Mouse (Mus musculus) brain, embryonic 18.5 days (tissue): ENCODE measurements around the gene Inhbe.

ENCODE experiments used
- DNase-seq: peaks from one replicate; pipeline ENCODE4 v3.0.0-alpha.2; 2012; ENCODE audit warnings: low read depth, low spot score

Gene Inhbe

GRCm38 (mm10) chr10:127346173-127346572 lies 8.0 kb downstream of the Inhbe start:
- DNase-seq: no peak

DNA sequence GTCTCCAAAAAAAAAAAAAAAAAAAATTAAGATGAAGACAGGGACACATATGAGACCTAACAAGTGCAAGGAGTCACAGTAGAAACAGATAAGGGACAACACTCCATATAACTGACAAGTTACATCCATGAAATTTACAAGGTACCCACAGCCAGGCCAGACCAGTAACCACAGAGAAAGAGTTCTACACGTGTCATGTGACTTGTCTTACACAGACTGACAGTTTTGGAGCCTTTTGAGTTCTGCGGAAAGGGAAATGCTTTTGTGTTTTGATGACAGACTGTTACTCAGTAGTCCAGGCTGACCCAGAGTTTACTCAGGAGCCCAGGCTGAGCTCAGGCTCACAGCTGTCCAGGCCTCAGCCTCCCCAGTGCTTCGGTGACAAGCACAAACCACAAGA lies 11.2 kb downstream of the Inhbe start:
- no peak for DNase-seq

GRCm38 (mm10) chr10:127341891-127342639 lies 12.1 kb downstream of the Inhbe start, which contains the start of gene Gli1:
Gli1 (minus strand) TSS chr10:127341974.
- no peak for DNase-seq

DNA sequence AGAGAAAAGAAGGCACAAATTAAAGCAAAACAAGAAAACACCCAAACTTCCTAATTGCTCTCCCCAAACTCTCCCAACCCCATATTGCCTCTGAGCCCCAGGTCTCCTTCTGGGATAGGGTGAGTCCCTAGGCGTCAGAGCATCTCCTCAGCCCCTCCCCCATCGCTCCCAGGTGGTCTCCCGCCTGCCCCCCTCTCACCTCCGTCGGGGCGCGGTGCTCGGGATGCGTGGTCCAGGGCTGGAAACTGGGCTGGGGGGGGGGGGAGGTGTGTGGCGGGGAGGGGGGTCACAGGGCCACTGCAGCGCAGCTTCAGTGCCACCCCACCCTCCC lies 12.9 kb downstream of the Inhbe start:
- DNase-seq: no peak

DNA sequence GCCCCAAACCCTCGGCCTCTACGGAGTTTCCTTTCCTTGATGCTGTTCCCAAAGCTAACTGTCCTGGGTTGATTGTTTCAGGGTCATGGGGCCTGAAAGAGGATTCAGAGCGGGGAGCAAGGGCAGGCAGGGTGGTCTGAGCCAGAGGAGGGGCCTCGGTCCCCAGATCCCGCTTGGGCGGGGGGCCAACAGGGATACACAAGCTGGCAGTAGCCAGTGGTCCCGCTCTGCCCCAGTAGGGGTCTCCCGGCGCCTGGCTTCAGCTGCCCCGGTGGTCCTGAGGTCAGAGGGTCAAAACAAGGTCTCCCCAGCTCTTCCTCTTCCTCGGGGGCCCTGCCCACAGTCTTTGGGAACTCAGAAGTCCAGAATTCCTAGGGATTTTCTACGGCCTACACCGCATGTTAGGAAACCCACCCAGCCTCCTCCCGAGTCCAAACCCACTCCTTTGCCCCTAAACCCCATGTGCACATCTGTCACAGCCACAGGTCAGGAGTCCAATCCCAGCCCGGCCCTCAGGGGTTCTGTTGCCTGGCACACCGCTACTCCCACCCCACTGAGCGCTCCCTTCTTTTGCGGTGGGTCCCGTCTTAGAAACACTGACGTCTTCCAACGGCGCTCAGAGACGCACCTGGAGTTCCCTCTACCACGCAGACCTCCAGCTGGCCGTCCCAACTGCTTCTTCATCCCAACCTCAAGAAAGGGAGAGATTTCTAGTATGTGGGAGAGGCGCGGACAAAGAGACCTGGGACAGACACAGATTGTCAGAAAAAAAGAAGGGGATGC lies 13.4 kb downstream of the Inhbe start:
- no peak for DNase-seq

DNA sequence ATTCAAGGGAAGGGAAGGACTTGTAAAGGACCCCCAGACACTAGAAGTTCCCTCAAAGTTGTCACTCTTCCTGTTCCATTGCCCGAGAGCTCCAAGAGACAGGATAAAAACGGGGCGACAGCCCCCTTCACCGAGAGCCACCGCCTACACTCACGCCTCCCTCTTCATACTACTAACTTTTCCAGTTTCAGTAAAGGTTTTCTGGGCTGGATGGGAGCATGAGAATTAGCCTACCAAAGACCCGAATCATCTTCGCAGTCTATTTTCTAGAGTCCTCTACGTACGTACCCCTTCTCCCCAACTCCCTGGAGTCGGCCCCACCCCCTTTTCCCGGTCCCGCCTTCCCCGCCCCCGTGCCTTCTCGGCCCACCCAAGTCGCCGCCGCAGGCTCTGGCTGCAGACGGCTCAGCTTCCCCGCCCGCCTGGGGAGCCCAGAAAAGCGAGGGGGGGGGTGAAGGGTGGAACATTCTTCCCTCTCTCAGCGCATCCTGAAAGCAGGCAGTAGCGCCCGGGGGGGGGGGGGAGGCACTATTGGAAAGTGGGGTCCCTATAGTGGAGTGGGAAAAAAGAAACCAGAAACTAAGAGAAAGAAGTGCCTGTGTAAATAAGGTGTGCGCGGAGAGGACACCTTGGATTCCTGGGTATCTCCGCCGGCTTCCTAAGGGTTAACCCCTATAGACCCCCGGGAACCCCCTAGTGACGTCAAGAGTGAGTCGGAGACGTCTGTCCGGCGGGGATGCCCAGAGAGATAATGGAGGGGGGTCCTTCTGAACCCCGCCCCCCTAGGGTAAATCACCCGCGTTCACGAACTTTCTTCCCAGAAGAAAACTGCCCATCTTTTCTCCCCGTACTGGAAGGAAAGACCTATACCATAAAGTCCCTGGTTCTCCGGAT lies 14.3 kb downstream of the Inhbe start:
- no peak for DNase-seq

DNA sequence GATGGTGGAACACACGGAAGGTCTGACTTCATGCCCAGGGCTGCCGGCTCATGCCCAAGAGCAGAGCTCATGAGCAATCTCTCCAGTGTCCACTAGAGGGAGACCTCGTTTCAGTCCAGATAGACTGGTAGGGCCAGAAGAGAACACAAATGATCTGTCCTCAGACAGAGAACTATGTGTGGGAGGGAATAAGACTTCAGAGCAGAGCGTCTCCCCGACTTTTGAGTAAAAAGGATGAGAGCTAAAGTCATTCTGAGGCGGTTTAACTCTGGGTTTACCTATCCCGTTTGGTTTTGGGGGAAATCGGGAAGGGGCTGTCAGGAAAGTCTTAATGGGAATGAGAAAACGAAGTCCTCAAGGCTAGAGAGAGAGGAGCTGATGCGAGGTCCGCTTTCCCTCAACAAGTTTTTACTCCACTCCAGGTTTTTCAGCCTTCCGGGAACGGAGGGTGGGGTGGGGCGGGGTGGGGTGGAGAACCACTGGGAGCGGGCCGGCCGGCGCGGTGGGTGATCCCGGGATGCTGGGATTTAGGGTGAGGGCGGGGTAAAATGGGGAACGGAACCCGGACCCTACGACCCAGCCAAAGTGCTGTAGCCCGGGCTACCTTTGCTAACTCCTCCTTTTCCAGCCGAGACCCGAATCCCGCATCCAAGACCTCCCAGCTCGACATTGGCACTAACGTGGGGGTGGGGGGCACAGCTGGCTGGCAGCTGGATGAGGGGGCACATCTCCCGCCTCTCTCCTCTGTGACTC lies 15.1 kb downstream of the Inhbe start:
- peak; percentile 69 for DNase-seq

- no peak for DNase-seq
Observed at GRCm38 (mm10) chr10:127337536-127338099, 16.6 kb downstream of the Inhbe start.

DNA sequence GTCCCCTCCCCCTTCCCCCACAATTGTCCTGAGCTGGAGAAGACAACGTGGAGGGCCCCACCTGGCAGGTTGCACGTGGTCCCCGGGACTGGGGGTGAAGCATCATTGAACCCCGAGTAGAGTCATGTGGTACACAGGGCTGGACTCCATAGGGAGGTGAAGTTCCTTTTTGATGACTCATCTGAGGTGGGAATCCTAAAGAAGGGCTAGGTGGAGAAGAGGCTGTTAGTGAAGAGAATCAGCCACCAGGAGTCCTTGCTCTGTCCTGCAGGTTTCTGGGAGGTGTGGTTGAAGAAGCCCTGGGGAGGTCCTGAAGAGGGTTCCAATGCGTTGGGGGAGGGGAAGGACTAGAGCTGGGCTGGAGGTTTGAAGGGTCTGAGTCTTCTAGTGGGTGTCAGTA lies 17.3 kb downstream of the Inhbe start:
- no peak for DNase-seq

- no peak for DNase-seq
Observed at GRCm38 (mm10) chr10:127335271-127335670, 18.9 kb downstream of the Inhbe start.

GRCm38 (mm10) chr10:127333152-127333551 lies 21.1 kb downstream of the Inhbe start:
- no peak for DNase-seq

DNA sequence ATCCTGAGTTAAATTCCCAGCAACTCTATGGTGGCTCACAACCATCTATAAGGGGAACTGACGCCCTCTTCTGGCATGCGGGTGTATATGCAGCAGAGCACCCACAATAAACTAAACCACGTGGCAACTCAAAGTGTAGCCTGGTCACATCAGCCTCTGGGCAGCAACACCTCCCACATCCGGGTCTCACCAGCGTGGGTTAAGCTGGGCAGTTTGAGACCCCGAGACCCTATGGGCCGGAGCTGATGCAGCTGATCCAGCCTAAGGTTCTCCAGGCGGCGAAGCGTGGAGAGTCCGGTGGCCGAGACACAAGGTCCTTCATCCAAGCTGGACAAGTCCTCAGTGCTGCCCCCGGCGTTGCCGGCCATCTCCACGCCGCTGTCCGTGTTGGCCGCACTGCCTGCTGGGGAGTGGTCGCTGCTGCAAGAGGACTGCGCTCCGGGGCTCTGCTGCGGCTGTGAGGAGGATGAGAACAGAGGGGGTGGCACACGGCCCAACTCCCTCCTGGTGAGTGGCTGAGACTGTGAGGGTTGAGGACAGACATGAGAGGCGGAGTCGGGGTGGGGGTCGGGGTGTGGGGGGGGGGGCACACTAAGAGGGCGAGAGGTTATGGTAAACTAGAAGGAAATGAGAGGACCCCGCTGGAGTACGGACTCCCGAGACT lies 21.9 kb downstream of the Inhbe start:
- no peak for DNase-seq

GRCm38 (mm10) chr10:127330212-127330611 lies 24.0 kb downstream of the Inhbe start:
- no peak for DNase-seq

- DNase-seq: no peak
Observed at GRCm38 (mm10) chr10:127327461-127328145, 26.6 kb downstream of the Inhbe start.

- no peak for DNase-seq
Observed at GRCm38 (mm10) chr10:127326828-127327227, 27.4 kb downstream of the Inhbe start.

- no peak for DNase-seq
Observed at GRCm38 (mm10) chr10:127326017-127326801, 28.0 kb downstream of the Inhbe start.

DNA sequence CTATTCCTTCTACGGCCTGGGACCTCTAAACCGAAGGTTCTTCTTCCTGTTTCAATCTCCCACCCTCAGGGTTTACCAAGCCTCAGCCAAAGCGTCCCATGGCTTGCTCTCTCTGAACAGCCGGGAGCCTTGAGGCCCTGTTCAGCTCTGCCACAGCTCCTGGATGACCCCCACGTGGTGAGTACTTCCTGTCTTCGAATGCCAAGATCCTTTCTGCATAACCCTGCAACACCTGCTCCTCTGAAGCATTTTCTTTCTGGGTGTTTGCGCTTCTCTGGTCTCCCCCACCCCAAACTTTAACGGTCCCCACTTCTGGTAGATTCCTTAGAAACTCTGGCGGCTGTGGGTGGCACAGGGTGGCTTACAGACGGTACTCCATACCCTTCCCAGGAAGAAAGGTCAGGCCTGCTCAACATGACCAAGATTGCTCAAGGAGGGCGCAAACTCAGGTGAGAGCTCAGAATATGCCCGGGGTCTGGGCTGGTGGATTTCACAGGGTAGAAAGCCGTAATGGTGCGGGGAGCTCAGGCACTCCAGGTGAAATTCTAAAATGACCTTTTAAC lies 28.7 kb downstream of the Inhbe start:
- DNase-seq: no peak

GRCm38 (mm10) chr10:127324495-127324894 lies 29.7 kb downstream of the Inhbe start:
- no peak for DNase-seq
